Comparison of ENCODE assay signal across 8 mouse cellular contexts in the genomic region with DNA sequence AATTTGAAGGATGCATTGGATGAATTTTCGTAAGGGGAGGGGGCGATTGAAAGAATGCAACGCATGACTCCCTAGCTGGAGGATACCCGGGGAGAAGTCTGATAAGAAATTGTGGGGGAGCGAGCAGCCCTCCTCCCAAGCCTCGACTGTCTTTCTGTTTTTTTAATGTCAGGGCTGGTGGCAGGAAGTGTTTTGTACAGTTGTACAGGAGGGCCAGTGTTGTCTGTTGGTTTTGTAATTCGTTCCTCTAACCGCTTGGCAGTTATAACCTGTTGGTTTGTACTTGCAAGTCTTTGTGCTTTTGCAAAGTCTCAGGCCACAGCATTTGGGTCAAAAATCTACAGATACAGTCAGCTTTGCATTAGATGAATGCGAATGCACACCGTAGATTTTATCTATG. TPM values are rescaled to one million over a fixed set of nuclear protein-coding genes. Genes with fewer than 3 reads are reported as not detected.
A peak's percentile ranks its signal among the peaks of the same experiment; 100 is the strongest.
DNase-seq lines count a peak whose midpoint lies in the region; ATAC-seq lines count a peak whose summit lies in the region.

No protein-coding gene starts in this region.

- no peaks in the 10 kb centered on the region for H3K36me3 ChIP-seq in heart, embryonic 15.5 days

- H3K4me1 ChIP-seq in heart, embryonic 15.5 days (replicated peaks) = peaks cover 32% of the 10 kb centered on the region

- peak; percentile 24 for ATAC-seq in CD4-positive, CD25-positive, alpha-beta regulatory T cell, adult 4 months
- ATAC-seq in heart, embryonic 15.5 days (replicated peaks; ENCODE audit: insufficient number of reproducible peaks, insufficient read depth, low FRiP score, low read depth) = no peak
- ATAC-seq in megakaryocyte, adult 5-6 weeks (ENCODE audit: poor library complexity, severe bottlenecking) = peak; percentile 14; the same call in 1 of the 2 replicates

- H3K4me3 ChIP-seq in heart, embryonic 15.5 days = peak overlapping the region; percentile 99

- no peaks in the 10 kb centered on the region for H3K27me3 ChIP-seq in heart, embryonic 15.5 days

- H3K4me2 ChIP-seq in heart, embryonic 15.5 days = peak overlapping the region; percentile 75

- peak overlapping the region; percentile 95 for H3K27ac ChIP-seq in heart, embryonic 15.5 days

- H3K9ac ChIP-seq in heart, embryonic 15.5 days = peak overlapping the region; percentile 92

- peak; percentile 21 for DNase-seq in adrenal gland, postnatal 10 days
- DNase-seq in adrenal gland, postnatal 25 days = no peak
- peak; percentile 45 for DNase-seq in thymus, postnatal 4 days
- no peak for DNase-seq in adrenal gland, adult 8-10 months
- no peak for DNase-seq in cerebellum, adult 8-10 months

- WGBS in heart, embryonic 15.5 days = 8% methylated on average over 10 of the region's 10 CpGs

- no peaks in the 10 kb centered on the region for H3K9me3 ChIP-seq in heart, embryonic 15.5 days (replicated peaks)

RNA-seq across cellular contexts. Expression of a gene that starts 1.0 kb away (rescaled TPM):
- 100 to 1,000 TPM; 189 to 306 TPM for total RNA-seq in adrenal gland, postnatal 10 days (2021)
- total RNA-seq in adrenal gland, postnatal 25 days (2021) = 524 and 667 TPM in 2 replicates
- 100 to 1,000 TPM; 173 to 183 TPM for polyA plus RNA-seq in CD4-positive, CD25-positive, alpha-beta regulatory T cell, adult 4 months (2017; shearing (Covaris generic))
- polyA plus RNA-seq in heart, embryonic 15.5 days (2015; fragmentation: Nextera tagmentation; extraction: Ambion mirVana) = 50.0 and 60.2 TPM in 2 replicates
- total RNA-seq in megakaryocyte, adult 5-6 weeks (2015) = 45.0 and 49.3 TPM in 2 replicates
- total RNA-seq in megakaryocyte, adult 5-6 weeks (2017) = 52.0 and 52.8 TPM in 2 replicates
- total RNA-seq in adrenal gland, adult 8-10 months (2022) = 100 to 1,000 TPM; 450 to 789 (median 577) TPM

Comparison
In these comparisons a context has a peak if more than half of its experiments do, and no peak if none do; other contexts are left out.
1. DNase-seq: peak in adrenal gland, postnatal 10 days (single experiment) and thymus, postnatal 4 days (single experiment); none in adrenal gland, postnatal 25 days (single experiment), adrenal gland, adult 8-10 months (single experiment) and cerebellum, adult 8-10 months (single experiment).